Mouse (Mus musculus): Measurements from ENCODE around the gene Hint1. TPM values are rescaled to one million over a fixed set of nuclear protein-coding genes. Genes with fewer than 3 reads are reported as not detected.

Gene Hint1
- total RNA-seq, 2 experiments from 2014 or later, result 458 to 582 TPM

DNA sequence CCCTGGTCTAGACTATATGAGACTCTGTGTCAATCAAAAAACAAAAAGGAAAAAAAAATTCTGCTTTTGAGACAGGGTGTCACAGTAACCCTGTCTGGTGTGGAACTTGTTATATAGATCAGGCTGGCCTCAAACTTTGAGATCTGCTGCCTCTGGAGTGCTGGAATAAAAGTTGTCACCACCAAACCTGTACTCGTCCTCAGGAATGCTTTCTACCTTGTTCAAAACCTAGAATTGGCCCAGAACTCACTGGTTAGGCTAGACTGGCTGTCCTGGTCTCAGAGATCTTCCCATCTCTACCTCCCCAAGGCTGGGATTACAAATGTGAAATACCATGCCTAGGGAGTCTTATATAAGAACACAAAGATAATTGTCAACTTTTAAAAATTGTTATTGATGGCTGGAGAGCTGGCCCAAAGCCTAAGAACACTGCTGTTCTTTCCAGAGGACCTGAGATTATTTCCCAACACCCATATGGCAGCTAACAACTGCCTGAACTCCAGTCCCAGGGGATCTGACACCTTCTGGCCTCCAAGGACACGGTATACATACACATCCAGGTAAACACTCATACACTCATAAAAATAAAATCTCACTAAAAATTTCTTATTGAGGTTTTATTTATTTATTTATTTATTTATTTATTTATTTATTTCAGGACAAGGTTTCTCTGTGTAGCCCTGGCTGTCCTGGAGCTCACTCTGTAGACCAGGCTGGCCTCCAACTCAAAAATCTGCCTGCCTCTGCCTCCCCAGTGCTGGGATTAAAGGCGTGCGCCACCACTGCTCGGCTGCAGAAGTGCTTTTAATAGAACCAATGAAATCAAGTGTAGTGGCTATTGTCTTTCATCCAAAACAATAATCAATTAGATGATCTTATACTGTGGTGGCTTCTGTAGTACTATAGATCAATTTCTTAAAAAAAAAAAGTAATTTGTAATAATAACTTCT, 4.4 kb upstream of the Hint1 start:
- no peak for ATAC-seq (replicated peaks; ENCODE audit: poor library complexity)

DNA sequence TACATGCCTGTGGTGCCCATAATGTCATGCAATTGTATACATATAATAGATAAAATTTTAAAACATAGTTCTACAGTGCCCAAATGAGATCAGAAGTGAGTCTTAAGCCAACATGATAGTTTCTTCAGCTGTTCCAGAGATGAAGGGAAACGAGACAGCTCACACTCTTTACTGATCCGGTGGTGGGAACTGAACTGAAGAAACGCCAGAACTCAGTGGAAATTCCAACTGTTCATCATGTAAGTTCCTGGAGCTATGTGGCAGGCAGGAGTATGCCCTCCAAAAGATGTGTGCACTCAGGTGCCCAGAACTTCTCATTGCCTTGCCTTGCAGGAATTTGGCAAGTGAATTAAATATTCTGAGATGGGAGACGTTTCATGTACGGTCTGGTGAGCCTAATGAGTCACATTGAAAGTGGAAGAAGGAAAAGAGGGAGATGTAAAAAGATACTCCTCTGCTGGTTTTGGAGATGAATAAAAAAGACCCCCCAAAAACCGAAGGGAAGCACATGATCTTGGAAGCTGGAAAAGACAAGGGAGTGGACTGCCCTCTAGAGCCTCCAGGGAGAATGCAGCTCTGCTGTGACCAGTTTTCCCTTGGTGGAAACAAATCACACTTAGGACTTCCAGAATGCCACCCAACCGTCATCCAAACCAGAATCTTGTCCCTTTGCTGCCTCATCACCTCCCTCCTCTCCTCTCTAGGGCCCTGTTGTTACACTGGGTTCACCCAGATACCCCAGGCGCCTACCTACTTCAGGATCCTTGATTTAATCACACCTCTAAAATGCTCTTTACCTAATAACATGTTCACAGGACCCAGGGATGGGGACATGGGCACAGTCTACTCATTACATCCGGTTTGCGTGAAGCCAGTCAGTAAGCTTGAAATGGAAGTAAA, 3.3 kb upstream of the Hint1 start:
- 0 out of 2 replicates have a peak, but pooled peaks have one; percentile 10 for ATAC-seq (replicated peaks; ENCODE audit: poor library complexity)

DNA sequence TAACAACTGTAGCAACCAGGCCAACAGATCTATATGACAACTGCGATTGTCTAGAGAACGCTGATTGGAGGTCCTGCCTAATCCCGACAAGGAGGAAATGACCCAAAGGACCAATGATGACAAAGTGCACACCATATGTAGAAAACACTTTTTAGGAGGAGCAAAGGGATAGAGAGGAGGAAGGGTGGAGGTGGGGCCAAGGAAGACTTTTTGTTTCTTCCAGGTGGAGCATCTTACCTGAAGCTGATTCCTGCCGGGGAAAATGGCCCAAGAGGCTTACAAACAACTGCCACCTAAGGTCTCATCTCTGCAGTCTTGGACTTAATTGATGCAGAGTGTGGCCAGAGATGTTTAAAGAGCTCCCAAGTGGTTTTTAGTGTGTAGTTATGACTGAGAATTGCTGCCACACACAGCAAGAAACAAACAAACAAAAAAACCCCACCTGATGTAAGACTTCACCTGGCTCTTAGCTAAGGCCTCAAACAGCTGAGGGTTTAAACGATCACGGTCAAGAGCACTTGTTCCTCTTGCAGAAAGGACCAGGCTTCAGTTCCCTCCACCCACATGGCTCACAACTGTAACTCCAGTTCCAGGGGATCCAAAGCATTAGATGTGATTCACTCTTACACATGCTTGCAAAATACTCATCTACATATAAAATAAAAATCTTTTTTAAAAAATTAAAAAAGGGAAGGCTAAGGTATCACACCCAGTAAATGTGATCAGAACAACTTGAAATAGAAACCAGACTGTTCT, 675 bp upstream of the Hint1 start:
- ATAC-seq (replicated peaks; ENCODE audit: poor library complexity), result no peak

DNA sequence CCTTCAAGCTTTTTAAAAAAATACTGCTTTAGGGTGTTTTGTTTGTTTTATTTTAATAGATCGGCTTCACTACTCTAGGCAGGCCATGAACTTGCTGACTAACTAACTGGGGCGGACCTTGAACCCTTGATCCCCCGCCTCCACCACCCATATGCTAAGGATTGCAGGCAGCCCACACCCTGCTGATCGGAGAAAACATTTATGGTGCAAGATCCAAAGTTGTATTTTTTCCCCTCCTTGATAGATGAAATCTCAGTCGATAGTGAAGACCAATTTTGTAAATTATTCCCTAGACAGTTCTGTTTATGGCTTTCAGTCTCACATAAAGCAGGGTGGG, 834 bp downstream of the Hint1 start:
- peak; percentile 50 for ATAC-seq (replicated peaks; ENCODE audit: poor library complexity)

DNA sequence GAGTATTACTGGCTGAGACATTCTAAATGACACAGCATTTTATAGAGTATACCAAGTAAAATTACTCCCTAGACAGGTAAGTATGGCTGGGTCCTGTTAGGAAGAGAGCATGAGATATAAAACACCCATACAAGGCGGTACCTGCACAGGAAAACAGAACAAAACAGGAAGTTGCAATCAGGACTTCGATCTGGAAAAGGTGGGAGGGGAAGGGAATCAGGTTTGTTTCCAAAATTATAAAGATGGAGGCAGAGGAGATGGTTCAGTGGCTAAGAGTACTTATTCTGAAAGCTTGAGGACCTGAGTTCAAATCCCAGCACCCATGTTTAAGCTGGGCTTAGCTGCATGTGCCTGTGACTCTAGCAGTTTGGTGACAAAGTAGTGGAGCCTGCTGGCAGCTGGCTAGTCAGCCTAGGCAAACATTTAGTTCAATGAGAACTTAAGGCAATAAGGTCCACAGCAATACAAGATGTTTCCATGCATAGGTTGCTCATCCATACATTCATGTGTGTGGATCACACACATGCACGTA, 1.8 kb downstream of the Hint1 start:
- ATAC-seq (replicated peaks; ENCODE audit: poor library complexity), result no peak

DNA sequence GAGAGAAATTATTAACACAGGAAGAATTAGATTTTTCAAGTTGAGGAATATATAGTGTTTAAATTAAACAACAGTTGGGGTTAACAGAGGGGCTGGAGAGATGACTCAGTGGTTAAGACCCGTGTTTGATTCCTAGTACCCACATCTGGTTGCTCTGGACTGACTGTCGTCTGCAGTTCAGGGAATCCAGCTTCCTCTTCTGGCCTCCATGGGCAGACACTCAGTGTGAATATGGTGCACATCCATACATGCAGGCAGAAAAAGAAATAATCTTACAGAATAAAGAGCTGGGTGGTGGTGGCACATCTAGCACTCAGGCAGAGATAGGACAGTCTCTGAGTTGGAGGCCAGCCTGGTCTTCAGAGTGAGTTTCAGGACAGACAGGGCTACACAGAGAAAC, 2.3 kb downstream of the Hint1 start:
- ATAC-seq (replicated peaks; ENCODE audit: poor library complexity), result no peak

DNA sequence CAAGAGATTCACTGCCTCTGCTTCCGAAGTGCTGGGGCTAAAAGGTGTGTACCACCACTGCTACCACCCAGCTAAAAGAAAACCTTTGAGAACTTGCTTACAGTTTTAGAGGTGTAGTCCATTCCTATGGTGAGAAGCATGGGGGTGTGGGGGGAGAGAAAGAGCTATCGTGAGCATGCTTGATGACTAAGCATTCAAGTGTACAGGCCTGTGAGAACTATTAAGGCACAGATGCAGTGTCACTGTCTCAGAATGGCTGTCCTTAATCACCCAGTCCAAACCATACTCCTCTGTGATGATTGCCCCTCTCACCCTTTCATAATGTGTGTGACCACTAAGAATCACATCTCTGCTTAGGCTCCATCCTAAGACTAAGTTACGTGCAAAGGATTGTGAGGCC, 3.1 kb downstream of the Hint1 start:
- no peak for ATAC-seq (replicated peaks; ENCODE audit: poor library complexity)

DNA sequence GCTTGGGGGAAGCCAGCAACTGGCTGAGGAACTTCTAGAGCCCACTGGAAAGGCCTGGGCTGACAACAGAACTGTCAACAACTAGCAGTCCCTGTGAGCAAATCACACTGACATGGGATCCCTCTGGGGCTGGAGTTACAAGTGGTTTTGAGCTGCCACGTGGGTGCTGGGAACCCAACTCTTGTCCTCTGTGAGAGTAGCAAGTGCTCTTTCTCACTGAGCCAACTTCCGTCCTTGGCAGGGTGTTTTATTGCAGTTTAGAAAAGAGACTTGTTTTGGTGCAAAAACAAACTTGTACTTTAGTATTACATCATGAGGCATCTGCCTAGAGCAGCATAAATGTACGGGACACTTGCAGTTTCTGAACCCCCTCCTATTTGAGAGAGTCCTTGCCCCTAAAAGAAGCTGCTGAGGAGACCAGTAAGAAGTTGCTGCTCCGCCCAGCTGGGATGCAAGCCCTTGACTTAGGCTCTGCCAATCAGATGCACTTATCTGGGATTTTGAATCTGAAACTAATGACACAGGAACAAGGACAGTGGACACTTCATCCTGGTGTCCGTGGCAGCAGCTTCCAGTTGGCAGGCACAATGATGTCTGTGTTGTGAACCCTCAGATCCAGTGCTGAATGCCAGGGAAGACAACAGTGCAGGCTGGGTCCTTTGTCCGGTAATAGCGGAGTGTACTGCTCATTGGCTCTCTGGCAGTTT, 5.8 kb downstream of the Hint1 start:
- ATAC-seq (replicated peaks; ENCODE audit: poor library complexity), result no peak

DNA sequence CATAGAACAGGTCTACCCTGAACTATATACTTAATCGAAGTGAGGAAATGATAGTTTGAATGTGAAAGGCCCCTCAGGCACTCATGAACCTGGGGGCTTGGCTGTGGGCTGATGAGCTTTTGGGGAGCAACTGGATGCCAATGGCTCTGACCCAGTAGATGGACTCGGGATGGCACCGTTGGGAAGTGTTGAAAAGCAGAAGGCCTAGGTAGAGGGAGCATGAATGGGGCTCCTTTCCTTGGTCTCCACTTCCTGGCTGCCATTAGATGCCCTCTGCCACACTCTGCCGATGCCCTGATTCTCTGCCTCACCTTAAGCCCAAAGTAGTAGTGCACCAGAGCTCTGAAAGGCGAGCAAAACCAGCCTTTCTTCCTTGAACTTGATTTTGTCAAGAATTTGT, 9.8 kb downstream of the Hint1 start:
- no peak for ATAC-seq (replicated peaks; ENCODE audit: poor library complexity)

DNA sequence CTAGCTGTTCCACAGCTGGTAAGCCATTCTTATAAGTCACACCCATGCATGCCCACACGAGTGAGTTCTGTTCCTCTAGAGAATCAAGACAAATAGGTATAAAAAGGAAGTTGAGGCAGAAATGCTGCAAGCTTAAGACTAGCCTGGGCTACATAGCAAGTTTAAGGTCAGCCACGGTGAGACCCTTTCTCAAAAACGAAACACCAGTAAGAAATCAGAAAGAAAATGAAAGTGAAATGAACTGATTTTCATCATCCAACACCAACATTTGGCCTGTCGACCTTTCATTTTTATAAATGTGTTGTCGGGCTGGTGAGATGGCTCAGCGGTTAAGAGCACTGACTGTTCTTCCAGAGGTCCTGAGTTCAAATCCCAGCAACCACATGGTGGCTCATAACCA, 12.7 kb downstream of the Hint1 start:
- ATAC-seq (replicated peaks; ENCODE audit: poor library complexity), result no peak

DNA sequence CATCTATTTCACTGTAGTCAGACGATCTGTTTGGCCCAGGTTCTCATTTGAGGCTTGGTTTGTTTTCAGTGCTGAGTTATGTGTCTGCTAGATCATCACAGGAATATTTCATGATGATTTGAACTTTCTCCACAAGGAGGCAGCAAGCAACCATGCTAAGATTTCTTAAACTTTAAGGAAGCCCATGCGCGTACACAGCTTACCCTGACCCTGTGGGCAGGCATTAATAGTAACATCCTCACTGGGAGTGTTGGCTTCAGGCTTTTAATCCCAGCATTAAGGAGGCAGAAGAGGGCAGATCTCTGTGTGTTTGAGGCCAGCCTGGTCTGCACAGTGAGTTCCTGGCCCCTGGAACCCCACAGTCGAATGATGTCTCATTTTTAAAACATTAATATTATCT, 13.3 kb downstream of the Hint1 start:
- peak; percentile 90 for ATAC-seq (replicated peaks; ENCODE audit: poor library complexity)

DNA sequence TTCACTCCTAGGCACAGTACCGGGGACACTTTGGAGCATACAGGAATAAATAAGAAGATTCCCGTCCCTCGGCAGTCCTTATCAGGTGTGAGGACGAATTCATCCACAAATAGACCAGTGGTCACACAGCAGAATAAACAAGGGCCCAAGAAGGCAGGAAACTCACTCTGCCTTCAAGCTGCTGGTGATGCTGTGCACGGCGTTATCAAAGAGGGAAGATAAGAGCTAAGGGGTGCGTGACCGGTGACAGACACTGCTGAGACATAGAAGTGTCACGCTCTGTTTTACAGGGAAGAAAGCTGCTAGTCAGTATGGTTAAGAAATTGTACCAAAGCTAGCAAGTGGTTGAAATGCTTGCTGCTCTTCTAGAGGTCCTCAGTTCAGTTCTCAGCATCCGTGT, 13.7 kb downstream of the Hint1 start:
- no peak for ATAC-seq (replicated peaks; ENCODE audit: poor library complexity)

DNA sequence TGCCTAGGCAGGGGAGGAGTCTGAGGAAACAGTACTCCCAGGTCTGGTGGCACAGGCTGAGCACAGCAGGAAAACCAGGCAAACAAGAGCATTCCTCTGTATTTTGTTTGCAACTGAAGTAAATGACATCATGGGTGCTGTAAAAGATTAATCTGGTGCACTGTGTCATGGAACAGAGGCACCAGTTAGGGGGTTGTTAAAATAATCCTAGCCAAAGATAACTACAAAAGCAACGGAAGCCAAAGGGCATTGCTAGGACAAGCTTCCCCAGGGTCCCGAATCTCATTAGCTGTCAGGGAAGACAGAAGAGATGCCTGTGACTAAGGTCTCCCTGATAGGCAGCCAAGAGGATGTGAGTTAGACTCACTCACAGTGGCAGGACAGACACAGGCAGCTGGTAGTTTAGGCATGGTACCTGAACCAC, 14.9 kb downstream of the Hint1 start:
- no peak for ATAC-seq (replicated peaks; ENCODE audit: poor library complexity)

DNA sequence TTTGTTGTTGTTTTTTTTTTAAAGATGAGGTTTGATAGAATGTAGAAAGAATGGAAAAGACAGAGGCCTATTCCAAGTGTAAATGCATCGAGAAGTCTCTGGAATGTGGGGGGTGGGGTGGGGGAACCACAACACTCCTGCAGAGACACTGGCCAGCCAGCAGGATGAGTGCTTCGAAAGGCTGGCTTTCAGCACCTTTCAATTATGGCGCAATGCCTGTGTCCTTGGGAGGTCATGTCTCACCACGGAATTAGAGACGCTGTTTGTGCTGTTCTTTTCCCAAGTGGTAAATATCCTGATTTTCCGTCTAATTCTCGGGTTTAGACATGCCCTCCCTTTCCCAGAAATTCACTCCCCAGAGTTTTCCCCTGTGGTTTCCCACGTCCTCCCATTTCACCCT, 16.5 kb downstream of the Hint1 start:
- ATAC-seq (replicated peaks; ENCODE audit: poor library complexity), result no peak

DNA sequence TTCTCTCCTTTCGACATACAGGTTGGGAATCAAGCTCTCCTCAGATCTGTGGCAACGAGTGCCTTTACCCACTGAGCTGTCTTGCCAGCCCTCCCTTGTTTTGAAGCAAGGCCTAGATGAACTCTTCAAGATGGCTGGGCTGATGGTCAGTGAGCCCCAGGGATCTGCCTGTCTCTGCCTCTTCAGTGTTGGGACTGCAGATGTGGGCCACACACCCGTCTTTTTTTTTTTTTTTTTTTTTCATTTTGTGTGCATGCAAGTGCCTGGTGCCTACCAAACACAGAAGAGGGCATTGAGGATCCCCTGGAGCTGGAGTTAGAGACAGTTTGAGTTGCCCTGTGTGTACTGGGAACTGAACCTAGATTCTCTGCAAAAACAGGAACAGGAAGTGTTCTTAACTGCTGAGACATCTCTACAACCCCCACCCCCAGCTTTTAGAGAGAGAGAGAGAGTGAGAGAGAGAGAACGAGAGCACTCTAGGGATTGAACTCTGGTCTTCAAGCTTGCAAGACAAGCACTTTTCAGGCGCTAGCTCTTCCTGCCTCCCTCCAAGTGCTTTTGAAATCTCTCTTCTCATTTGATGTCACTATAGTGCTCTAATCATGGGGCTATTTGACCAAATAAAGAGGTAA, 18.1 kb downstream of the Hint1 start:
- ATAC-seq (replicated peaks; ENCODE audit: poor library complexity), result peak; percentile 79

DNA sequence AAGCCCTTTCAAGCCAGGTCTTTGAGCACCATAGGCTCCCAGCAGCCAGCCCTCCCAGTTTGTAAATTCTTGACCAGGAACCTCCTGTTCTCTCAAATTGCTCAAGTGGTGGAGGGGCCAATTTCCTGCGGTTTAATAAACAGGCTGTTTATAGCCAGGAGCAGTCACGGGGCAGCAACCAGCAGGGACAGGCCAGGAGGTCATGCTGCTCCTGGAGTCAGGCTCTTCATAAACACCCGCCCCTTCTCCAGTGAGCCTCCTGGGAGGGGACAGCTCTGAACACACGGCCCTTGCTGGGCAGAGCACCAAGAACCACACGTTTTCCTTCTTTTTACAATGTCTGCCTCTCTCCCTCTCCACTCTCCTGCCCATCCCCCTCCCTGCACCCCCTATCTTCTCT, 18.8 kb downstream of the Hint1 start:
- peak; percentile 82 for ATAC-seq (replicated peaks; ENCODE audit: poor library complexity)

DNA sequence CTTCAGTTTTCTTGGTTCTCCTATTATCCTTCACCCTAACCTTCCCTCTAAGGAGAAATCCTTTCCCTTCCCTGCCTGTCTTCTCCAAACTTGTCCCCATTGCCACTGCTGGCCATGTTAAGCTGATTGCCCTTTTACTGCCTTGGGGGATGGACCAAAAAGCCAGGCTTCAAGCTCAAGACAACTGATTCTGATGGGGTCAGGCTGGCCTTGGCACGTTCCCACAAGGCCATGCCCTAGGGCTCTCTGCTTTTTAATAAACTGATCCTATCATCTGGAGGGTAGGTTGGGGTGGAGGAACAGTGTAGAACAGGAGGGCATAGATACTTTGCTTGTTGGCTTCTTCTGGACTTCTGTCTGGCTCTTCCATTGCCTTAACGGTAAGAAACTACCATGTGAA, 19.2 kb downstream of the Hint1 start:
- ATAC-seq (replicated peaks; ENCODE audit: poor library complexity), result no peak

DNA sequence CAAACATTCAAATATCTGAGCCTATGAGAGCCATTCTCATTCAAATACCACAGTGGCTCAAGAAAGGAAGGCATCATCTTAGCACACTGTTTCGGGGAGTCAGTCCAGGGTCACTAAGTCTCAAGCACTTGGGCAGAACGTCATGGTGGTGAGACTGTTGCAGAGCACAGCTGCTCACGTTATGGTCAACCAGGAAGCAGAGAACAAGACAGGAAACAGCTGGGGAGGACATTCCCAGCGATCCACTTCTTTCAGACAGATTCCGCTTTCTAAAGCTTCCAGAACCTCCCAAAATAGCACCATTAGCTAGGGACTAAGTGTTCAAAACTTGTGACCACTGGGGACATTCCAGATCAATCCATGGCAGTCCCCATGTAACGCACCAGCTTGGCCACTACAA, 21.7 kb downstream of the Hint1 start:
- no peak for ATAC-seq (replicated peaks; ENCODE audit: poor library complexity)

DNA sequence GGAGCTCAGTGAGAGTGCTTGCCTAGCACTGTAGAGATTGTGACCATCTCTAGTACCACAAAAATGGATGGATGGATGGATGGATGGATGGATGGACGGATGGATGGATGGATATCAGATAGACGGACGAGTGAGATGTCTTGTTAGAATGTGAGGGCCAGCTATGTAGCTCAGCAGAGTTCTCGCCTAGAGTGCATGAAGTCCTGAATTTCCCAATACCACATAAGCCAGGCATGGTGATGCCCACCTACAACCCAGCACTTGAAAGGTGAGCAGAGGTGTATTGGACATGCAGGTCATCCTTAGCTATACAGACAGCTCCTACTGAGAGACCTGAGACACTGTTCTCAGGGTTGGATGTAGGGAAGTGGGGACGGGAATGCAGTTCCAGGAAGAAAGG, 25.2 kb downstream of the Hint1 start:
- no peak for ATAC-seq (replicated peaks; ENCODE audit: poor library complexity)

DNA sequence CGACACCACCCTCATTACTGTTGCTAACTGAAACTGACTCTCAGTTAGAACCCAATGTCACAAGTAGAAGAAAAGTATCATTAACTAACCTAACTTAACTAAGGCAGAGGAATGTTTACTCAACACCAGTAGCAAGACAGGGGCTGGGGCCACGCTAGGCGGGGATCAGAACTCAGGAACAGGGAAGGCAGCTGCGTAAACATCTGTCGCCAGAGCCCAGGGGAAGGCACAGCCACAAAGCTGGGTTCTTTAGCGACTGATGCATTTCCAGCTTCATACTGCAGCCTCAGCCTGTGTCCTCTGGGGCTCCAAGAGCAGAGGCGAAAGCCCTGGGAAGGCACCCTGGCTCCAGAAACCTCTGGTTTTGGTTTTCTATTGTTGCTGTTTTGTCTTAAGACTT, 25.9 kb downstream of the Hint1 start:
- ATAC-seq (replicated peaks; ENCODE audit: poor library complexity), result no peak
